Mouse (Mus musculus) heart, adult 2 months (tissue): ENCODE data around the gene Arpc3.

Source experiments
- CTCF ChIP-seq: fragments of 200-600 bp; IDR thresholded peaks from 2 replicates; pipeline ENCODE4 v1.8.1; 2022; ENCODE audit warnings: antibody characterized with exemption, mild to moderate bottlenecking, moderate library complexity
- EP300 ChIP-seq: fragments of 200-500 bp; IDR thresholded peaks from 2 replicates; pipeline ENCODE4 v1.6.1; 2011; ENCODE audit warnings: low read depth, low read length, control low read depth; ENCODE audit not compliant: insufficient read depth
- POLR2A ChIP-seq: fragments of 200-500 bp; IDR thresholded peaks from 2 replicates; pipeline ENCODE4 v1.6.1; 2011; ENCODE audit warnings: mild to moderate bottlenecking, low read depth, low read length, control low read depth; ENCODE audit not compliant: insufficient read depth

- TF ChIP-seq CTCF, result no peak
- no peak for TF ChIP-seq EP300
- no peak for TF ChIP-seq POLR2A
Measured at GRCm38 (mm10) chr5:122412826-122413225, 21.1 kb downstream of the Arpc3 start.
